Mouse (Mus musculus) large intestine, adult 2 months (tissue): ENCODE data around the gene Adam4. TPM values are rescaled to one million over a fixed set of nuclear protein-coding genes. Genes with fewer than 3 reads are reported as not detected.
"Not testable (repeated sequence)": the region's sequence is repeated elsewhere in the genome, so short reads cannot be mapped to it uniquely, and the experiment has no call there.

Experiments used
- DNase-seq: peaks from one replicate; pipeline ENCODE4 v3.0.0-alpha.2; 2012; ENCODE audit warnings: low read depth, low spot score
- WGBS: fragments of 180-500 bp; shearing (Covaris S2); methylation state at CpG from one replicate; pipeline ENCODE4 v1.1.7; 2018; 5-methylcytosine and 5-hydroxymethylcytosine counted together
- polyA plus RNA-seq: library from polyadenylated mRNA; depleted of rRNA; stranded (reverse); fragments of >200 nt; gene quantifications from 2 replicates; pipeline ENCODE4 v1.2.3, GENCODE M21; 2012; rRNA removed

The Adam4 gene
- 0.38 and 0.80 TPM in 2 replicates for polyA plus RNA-seq

DNA sequence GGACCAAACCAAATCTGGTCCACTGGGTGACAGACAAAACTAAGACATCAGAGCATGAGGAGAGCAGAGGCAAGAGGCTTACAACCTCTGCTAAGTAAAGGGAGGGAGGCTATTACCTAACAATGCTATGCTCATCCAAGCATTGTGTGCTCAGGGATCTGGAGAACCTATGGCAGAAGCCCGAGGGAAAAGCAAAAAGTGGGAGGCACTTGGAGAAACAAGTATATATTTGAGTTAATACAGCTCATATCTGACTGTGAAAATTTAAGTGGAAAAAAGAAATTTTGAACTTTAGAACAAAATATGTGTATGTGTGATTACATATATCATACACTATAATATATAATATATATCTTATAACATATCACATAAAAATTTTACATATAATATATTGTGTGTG, at the start of gene Adam4:
Gene Adam4, minus strand, starts transcription at position 101 of the 400 bp plus-strand sequence.
- DNase-seq = no peak
- WGBS = 84% methylated on average over 1 of the region's 1 CpGs

DNA sequence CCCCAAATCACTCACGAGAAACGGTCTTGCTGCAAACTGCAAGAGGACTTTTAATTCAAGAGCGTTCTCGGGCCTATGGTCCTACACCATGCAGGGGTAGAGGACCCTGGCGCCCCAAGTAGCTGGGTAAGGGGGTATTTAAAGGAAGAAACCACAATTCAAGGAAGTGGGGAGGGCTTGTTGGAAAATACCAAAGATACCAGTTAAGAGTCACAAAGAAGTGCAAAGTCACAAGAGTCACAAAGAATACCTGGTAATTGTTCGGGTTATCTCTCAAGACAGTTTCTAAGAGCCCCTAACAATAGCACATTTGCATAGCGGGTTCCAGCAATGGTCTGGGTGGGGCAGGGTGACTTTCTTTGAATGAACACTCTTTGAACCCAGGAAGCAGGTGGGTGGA, 37.3 kb upstream of the Adam4 start:
- 97% methylated on average over 7 of the region's 7 CpGs for WGBS
- DNase-seq = not testable (repeated sequence)

DNA sequence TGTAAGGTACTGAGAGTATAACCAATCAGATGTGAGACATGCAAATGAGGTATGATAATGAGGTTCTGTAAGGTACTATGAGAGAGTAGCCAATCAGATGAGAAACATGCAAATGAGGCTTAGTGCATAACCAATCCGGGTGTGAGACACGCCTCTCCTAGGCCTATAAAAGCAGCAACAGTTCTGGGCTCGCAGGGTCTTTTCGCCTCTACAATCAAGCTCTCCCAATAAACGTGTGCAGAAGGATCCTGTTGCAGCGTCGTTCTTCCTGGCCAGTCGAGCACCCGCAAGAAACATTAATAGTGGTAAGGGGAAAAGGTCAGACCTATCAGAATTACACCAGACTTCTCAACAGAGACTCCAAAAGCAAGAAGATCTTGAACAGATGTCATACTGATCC, 17.2 kb upstream of the Adam4 start:
- not testable (repeated sequence) for DNase-seq
- 93% methylated on average over 9 of the region's 9 CpGs for WGBS

DNA sequence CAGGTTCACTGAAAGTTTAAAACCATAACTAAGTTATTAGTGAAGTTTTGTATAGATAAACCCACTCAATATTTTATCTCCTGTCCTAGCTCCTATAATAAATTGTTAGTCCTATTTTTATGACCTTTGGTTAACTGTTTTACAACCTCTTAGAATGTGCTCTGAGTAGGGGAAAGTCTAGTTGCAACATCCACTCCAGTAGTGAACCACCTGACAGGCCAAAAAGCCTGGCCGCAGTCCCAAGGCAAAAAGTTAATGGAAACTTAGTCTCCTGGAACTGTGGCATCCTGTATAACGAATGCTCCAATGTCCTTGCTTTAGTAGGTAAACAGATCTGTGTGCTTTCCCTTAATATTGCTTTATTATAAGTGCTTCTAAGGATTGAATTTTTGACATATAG, 13.0 kb upstream of the Adam4 start:
- not testable (repeated sequence) for DNase-seq
- 43% methylated on average over 2 of the region's 2 CpGs for WGBS

DNA sequence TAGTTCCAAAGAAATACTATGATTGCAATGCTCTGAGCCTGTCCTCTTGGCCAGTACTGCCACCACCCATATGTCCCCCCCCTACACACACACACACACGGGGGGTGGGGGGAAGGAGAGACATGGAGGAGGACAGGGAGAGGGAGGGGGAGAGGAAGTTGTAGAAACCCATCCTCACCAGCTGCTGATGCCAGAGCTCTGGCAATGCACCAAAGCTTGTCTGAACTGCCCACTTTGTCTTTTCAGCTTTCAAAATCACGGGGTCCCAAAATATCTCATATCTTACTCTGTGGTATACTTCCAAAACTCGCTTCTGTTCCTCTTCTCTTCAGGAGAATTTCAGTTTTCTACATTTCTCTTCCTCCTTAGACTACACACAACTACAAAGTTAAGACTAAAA, 8.5 kb downstream of the Adam4 start:
- WGBS = 71% methylated on average over 3 of the region's 3 CpGs
- DNase-seq = no peak

DNA sequence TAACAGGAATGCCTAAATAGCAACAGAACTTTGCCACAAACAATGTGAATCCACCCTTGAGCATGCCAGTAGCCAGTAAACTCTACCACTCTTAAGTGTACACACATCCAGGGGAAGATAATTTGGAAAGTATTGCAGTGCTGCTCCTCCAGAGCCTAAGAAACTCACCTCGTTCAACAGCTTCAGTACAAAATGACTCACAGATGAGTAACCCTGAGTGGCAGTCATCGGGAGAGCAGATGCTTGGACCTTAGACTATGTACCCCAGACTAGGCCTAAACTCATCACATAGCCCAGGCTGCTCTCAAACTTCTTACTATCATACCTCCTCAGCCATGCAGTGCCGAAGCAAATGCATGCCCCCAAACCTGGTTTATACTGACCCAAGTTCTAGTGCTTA, 12.8 kb downstream of the Adam4 start:
- 79% methylated on average over 3 of the region's 3 CpGs for WGBS
- no peak for DNase-seq

DNA sequence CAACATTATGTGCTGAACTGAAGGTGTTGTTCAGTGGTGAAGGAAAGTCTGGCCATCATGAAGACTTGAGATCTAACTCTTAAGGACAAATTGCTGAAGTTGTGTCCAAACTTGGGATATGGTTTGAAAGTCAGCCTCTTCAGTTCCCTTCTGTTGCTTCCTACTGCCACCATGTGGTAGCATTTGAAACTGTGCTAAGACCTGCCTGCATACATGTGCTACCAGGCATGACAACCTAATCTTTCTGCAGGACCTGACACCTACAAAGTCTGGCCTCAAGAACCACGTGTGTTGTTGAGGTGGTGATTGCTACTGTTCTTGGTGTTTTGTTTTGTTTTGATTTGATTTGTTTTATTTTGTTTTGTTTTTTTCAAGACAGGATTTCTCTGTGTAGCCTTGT, 19.6 kb downstream of the Adam4 start:
- WGBS = 34% methylated on average over 1 of the region's 1 CpGs
- peak; percentile 25 for DNase-seq

DNA sequence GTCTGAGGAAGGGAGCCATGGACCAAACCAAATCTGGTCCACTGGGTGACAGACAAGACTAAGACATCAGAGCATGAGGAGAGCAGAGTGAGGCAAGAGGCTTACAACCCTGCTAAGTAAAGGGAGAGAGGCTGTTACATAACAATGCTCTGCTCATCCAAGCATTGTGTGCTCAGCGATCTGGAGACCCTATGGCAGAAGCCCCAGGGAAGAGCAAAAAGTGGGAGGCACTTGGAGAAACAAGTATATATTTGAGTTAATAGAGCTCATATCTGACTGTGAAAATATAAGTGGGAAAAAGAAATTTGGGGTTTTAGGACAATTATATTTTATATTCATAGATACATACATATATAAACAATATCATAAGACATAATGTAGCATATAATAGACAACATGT, 42.4 kb downstream of the Adam4 start, which contains the start of gene Gm4787:
Gene Gm4787, minus strand, starts transcription at position 101 of the 400 bp plus-strand sequence.
- 96% methylated on average over 1 of the region's 1 CpGs for WGBS
- DNase-seq = not testable (repeated sequence)

Other genes with a start within 250 kb of the Adam4 start
- gene Slc8a3, start 88.8 kb downstream of the Adam4 start, polyA plus RNA-seq = 0.36 and 0.43 TPM in 2 replicates
- 0.14 and 0.41 TPM in 2 replicates for gene Gm4787, start 42.5 kb downstream of the Adam4 start, polyA plus RNA-seq
- 82.6 and 89.8 TPM in 2 replicates for gene Cox16, start 63.2 kb upstream of the Adam4 start, polyA plus RNA-seq
- gene Gm20498, start 111.0 kb upstream of the Adam4 start, polyA plus RNA-seq = 13.8 and 18.3 TPM in 2 replicates
- gene Synj2bp, start 111.0 kb upstream of the Adam4 start, polyA plus RNA-seq = 44.3 and 80.8 TPM in 2 replicates
- gene Adam21, start 146.5 kb upstream of the Adam4 start, polyA plus RNA-seq = not detected in 2 replicates
- gene Med6, start 173.1 kb upstream of the Adam4 start, polyA plus RNA-seq = 10.7 and 11.2 TPM in 2 replicates
- 0.75 and 0.93 TPM in 2 replicates for gene Ttc9, start 209.3 kb upstream of the Adam4 start, polyA plus RNA-seq